Mouse (Mus musculus) hindbrain, embryonic 11.5 days (tissue): ENCODE results near the gene Col8a2. TPM values are rescaled to one million over a fixed set of nuclear protein-coding genes. Genes with fewer than 3 reads are reported as not detected.

Experiments used
- ATAC-seq: fragments of 200-750 bp; cut with Nextera tagmentation; 2 replicates; pipeline ENCODE4 v1.8.0; 2017; ENCODE audit warnings: mild to moderate bottlenecking, moderate TSS enrichment, moderate library complexity; ENCODE audit not compliant: low FRiP score
- DNase-seq: peaks from one replicate; pipeline ENCODE4 v3.0.0-alpha.2; 2015; ENCODE audit warnings: low spot score
- H3K27ac ChIP-seq: fragments of 300-500 bp; sonication (generic); 2 replicates; pipeline ENCODE4 v1.5.1; 2014; ENCODE audit warnings: mild to moderate bottlenecking, low read depth, low read length
- H3K27me3 ChIP-seq: fragments of 300-500 bp; sonication (generic); 2 replicates; pipeline ENCODE4 v1.6.1; 2014; ENCODE audit warnings: mild to moderate bottlenecking, low read length, moderate library complexity, mixed read lengths; ENCODE audit not compliant: control insufficient read depth, insufficient read depth
- H3K36me3 ChIP-seq: fragments of 300-500 bp; sonication (generic); 2 replicates; pipeline ENCODE4 v1.6.1; 2014; ENCODE audit warnings: mild to moderate bottlenecking, low read length, moderate library complexity, mixed read lengths; ENCODE audit not compliant: control insufficient read depth, insufficient read depth
- H3K4me1 ChIP-seq: fragments of 300-500 bp; sonication (generic); replicated peaks from 2 replicates; pipeline ENCODE4 v1.6.1; 2014; ENCODE audit warnings: low read length, mixed read lengths; ENCODE audit not compliant: control insufficient read depth, insufficient read depth
- H3K4me2 ChIP-seq: fragments of 300-500 bp; sonication (generic); replicated peaks from 2 replicates; pipeline ENCODE4 v1.6.1; 2014; ENCODE audit warnings: mild to moderate bottlenecking, low read depth, low read length
- H3K4me3 ChIP-seq: fragments of 300-500 bp; sonication (generic); 2 replicates; pipeline ENCODE4 v1.5.1; 2014; ENCODE audit warnings: low read depth, low read length
- H3K9ac ChIP-seq: fragments of 300-500 bp; sonication (generic); 2 replicates; pipeline ENCODE4 v1.6.1; 2014; ENCODE audit warnings: low read depth, low read length
- H3K9me3 ChIP-seq: fragments of 300-500 bp; sonication (generic); 2 replicates; pipeline ENCODE4 v1.6.1; 2016; ENCODE audit warnings: low read length; ENCODE audit not compliant: control insufficient read depth
- WGBS: fragments of 180-500 bp; shearing (Covaris S2); extraction: QIAGEN DNeasy Blood & Tissue Kit; methylation state at CpG from one replicate; pipeline ENCODE4 v1.1.7; 2014; 5-methylcytosine and 5-hydroxymethylcytosine counted together
- polyA plus RNA-seq: library from polyadenylated mRNA; unstranded; fragments of >200 nt; fragmentation: Nextera tagmentation; extraction: Ambion mirVana; gene quantifications from 2 replicates; pipeline ENCODE4 v1.2.1, GENCODE M21; 2014

Gene Col8a2
- polyA plus RNA-seq, 1 experiment from 2014 or later = 17.4 TPM

DNA sequence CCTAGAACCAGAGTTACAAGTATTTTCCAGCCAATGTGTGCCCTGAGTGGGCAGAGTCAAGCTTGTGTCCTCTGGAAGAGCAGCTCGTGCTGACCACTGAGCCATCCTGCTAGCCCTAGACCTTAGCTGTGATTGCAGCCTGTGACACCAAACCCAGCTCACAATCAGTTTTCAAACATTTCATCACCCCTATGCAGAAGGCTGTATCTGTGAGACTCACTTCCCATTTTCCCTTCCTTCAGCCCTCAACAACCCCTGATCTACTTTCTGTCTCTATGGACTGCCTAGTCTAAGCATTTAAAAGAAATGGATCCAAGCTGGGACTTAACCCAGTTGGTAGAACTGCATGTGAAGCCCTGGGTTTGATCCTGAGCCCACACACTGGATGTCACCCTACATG, 18.8 kb downstream of the Col8a2 start:
- DNase-seq (no peak), ATAC-seq (no peak)
- Histone ChIP-seq H3K4me2 (no peak overlapping the region), H3K4me3 (no peak overlapping the region), H3K27ac (no peak overlapping the region), H3K9ac (no peak overlapping the region), H3K4me1 (0 out of 2 replicates have a peak, but pooled peaks cover 7% of the 10 kb centered on the region), H3K9me3 (no peaks in the 10 kb centered on the region), H3K27me3 (peaks cover 27% of the 10 kb centered on the region), H3K36me3 (no peaks in the 10 kb centered on the region)
- 100% methylated on average over 1 of the region's 1 CpGs for WGBS

DNA sequence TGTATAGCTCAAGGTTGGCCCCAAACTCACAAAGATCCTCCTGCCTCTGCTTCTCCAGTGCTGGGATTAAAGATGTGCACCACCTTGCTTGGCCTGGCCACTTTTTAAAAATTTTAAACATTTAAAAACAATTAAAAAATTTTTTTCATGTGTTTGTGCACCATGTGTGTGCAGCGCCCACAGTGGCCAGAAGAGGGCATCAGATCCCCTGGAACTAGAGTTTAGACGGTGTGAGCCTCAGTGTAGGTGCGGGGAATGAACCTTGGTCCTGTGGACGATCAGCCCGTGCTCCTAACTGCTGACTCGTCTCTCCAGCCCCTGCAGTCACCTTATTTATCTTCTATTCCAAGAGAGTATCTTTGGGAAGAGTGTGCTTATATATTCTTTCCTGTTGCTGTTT, 19.5 kb downstream of the Col8a2 start:
- no peak overlapping the region for H3K4me2 ChIP-seq
- H3K36me3 ChIP-seq = no peaks in the 10 kb centered on the region
- 86% methylated on average over 6 of the region's 6 CpGs for WGBS
- no peak overlapping the region for H3K4me3 ChIP-seq
- ATAC-seq = no peak
- H3K4me1 ChIP-seq = 0 out of 2 replicates have a peak, but pooled peaks cover 6% of the 10 kb centered on the region
- H3K9me3 ChIP-seq = no peaks in the 10 kb centered on the region
- peaks cover 21% of the 10 kb centered on the region for H3K27me3 ChIP-seq
- no peak for DNase-seq
- H3K9ac ChIP-seq = no peak overlapping the region
- no peak overlapping the region for H3K27ac ChIP-seq

DNA sequence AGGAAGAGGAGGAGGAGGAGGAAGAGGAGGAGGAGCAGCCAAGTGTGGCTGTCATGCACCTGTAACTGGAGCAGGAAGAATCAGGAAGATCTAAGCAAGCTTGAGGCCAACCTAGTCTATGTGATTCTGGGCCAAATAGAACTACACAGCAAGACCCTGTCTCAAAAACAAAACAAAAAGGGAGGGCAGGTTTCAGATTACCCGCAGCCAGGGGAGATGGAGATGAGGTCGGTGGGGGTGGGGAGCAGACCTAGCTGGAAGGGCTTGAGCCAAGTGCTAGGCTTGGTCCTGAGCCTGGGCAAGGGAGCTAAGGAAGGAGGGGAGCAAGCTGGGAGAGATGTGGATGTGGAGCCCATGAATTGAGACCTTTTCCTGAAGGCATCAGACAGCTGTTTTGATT, 20.2 kb downstream of the Col8a2 start:
- 20% methylated on average over 2 of the region's 2 CpGs for WGBS
- Histone ChIP-seq H3K4me3 (no peak overlapping the region), H3K27ac (no peak overlapping the region), H3K36me3 (no peaks in the 10 kb centered on the region), H3K9me3 (no peaks in the 10 kb centered on the region), H3K27me3 (peaks cover 14% of the 10 kb centered on the region), H3K9ac (no peak overlapping the region), H3K4me2 (no peak overlapping the region), H3K4me1 (0 out of 2 replicates have a peak, but pooled peaks cover 1% of the 10 kb centered on the region)
- DNase-seq (no peak), ATAC-seq (no peak)

DNA sequence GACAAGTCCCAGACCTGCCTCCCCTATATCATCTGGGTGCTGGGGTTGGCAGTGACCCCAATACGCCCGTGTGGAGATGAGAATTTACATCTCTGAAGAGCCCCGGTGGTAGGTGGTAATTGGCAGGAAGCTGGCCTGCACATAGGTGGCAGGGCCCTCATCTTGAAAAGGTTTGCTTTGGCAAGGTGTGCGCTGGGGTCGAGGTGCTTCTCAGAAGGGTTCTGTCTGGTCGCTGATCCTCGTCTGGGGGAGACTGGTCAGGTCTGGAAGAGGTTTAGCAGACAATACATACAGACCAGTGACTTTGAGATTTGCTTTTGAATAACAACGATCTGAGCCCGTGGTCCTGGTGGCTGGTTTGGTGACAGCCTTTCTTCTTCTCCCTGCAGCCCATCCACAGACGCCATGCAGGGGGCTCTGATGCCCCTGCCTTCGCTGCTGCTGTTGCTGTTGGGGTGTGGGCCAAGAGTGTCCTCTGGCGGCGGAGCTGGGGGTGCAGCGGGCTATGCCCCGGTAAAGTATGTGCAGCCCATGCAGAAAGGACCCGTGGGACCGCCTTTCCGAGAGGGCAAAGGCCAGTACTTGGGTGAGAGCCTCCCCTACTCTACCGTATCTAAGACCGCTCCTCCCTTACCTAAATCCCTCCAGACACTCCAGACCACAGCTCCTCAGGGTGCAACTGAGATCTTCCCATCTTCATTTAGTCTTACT, 22.8 kb downstream of the Col8a2 start:
- no peaks in the 10 kb centered on the region for H3K27me3 ChIP-seq
- no peaks in the 10 kb centered on the region for H3K9me3 ChIP-seq
- H3K4me1 ChIP-seq = no peaks in the 10 kb centered on the region
- H3K36me3 ChIP-seq = no peaks in the 10 kb centered on the region
- WGBS = 13% methylated on average over 20 of the region's 20 CpGs
- ATAC-seq (peak; percentile 64), DNase-seq (no peak)
- peak overlapping the region; percentile 37 for H3K4me2 ChIP-seq
- no peak overlapping the region for H3K27ac ChIP-seq
- H3K9ac ChIP-seq = peak overlapping the region; percentile 17; the same call in 1 of the 2 replicates
- H3K4me3 ChIP-seq = peak overlapping the region; percentile 25

DNA sequence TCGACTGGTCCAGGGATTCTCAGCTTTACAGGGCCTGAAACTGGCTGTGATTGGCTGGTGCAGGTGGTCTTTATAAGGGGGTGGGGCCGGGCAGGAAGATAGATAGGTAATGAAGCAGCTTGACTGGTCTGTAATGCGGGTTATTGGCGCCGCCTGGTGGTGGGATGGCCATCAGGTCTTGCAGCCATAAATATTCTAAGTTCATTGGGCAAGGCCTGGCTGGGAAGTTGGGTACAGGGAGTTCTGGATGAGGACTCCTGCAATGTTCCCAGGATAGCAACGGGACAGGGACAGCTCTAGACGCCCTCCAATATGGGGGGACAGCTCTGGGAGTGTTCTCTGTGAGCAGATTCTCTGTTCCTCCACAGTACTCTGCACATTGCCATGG, 23.3 kb downstream of the Col8a2 start:
- no peaks in the 10 kb centered on the region for H3K9me3 ChIP-seq
- ATAC-seq (peak; percentile 86), DNase-seq (peak; percentile 95)
- no peaks in the 10 kb centered on the region for H3K36me3 ChIP-seq
- WGBS = 2% methylated on average over 7 of the region's 7 CpGs
- no peak overlapping the region for H3K27ac ChIP-seq
- H3K4me2 ChIP-seq = peak overlapping the region; percentile 37
- peak overlapping the region; percentile 17; the same call in 1 of the 2 replicates for H3K9ac ChIP-seq
- no peaks in the 10 kb centered on the region for H3K4me1 ChIP-seq
- H3K27me3 ChIP-seq = no peaks in the 10 kb centered on the region
- H3K4me3 ChIP-seq = peak overlapping the region; percentile 25

DNA sequence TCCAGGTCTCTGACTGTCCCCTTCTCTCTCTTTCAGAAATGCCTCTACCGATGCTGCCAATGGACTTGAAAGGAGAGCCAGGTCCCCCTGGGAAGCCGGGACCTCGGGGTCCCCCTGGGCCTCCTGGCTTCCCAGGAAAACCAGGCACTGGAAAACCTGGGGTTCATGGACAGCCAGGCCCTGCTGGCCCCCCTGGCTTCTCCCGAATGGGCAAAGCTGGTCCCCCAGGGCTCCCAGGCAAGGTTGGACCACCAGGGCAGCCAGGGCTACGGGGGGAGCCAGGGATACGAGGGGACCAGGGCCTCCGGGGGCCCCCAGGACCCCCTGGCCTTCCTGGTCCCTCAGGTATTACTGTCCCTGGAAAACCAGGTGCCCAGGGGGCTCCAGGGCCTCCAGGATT, 23.8 kb downstream of the Col8a2 start:
- Histone ChIP-seq H3K9ac (no peak overlapping the region), H3K4me2 (no peak overlapping the region), H3K27ac (no peak overlapping the region), H3K9me3 (no peaks in the 10 kb centered on the region), H3K4me3 (no peak overlapping the region), H3K36me3 (no peaks in the 10 kb centered on the region), H3K4me1 (no peaks in the 10 kb centered on the region), H3K27me3 (no peaks in the 10 kb centered on the region)
- WGBS = 75% methylated on average over 7 of the region's 7 CpGs
- ATAC-seq = no peak
- no peak for DNase-seq

DNA sequence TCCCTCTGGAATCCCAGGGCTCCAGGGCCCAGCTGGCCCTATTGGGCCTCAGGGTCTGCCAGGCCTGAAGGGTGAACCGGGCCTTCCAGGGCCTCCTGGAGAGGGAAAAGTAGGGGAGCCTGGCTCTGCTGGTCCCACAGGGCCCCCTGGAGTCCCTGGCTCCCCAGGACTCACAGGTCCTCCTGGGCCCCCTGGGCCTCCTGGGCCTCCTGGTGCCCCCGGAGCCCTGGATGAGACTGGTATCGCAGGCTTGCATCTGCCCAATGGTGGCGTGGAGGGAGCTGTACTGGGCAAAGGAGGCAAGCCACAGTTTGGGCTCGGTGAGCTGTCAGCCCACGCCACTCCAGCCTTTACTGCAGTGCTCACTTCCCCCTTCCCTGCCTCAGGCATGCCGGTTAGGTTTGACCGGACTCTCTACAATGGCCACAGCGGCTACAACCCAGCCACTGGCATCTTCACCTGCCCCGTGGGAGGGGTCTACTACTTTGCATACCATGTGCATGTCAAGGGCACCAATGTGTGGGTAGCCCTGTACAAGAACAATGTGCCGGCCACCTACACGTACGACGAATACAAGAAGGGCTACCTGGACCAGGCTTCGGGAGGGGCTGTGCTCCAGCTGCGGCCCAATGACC, 25.1 kb downstream of the Col8a2 start:
- H3K4me1 ChIP-seq = no peaks in the 10 kb centered on the region
- no peaks in the 10 kb centered on the region for H3K9me3 ChIP-seq
- peaks cover 7% of the 10 kb centered on the region for H3K36me3 ChIP-seq
- H3K27ac ChIP-seq = no peak overlapping the region
- no peak overlapping the region for H3K4me3 ChIP-seq
- no peak for ATAC-seq
- H3K27me3 ChIP-seq = no peaks in the 10 kb centered on the region
- DNase-seq = no peak
- H3K9ac ChIP-seq = no peak overlapping the region
- no peak overlapping the region for H3K4me2 ChIP-seq
- 88% methylated on average over 16 of the region's 16 CpGs for WGBS

DNA sequence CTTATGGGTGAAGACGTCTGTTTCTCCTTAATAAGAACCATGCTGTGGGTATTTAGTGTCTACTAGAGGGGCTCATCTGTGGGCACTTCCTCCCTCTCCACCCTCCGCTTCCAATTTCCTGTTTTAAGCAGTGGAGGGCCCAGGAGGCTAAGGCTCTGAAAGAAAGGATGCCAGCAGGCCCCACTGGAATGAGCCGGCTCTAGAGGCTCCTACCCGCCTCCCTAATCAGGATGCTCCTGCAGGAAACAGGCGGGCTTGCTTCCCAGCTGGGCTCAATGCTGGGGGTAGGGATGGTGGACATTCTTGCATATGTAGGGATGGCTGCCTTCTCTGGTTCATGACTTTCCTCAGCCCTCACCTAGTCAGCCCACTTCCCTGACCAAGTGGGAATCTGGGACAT, 26.6 kb downstream of the Col8a2 start:
- 38% methylated on average over 5 of the region's 5 CpGs for WGBS
- Histone ChIP-seq H3K9me3 (no peaks in the 10 kb centered on the region), H3K27ac (0 out of 2 replicates have a peak overlapping the region, but pooled peaks have one; percentile 10), H3K4me3 (no peak overlapping the region), H3K4me1 (no peaks in the 10 kb centered on the region), H3K4me2 (no peak overlapping the region), H3K27me3 (no peaks in the 10 kb centered on the region), H3K9ac (no peak overlapping the region), H3K36me3 (peaks cover 13% of the 10 kb centered on the region)
- ATAC-seq (no peak), DNase-seq (no peak)

DNA sequence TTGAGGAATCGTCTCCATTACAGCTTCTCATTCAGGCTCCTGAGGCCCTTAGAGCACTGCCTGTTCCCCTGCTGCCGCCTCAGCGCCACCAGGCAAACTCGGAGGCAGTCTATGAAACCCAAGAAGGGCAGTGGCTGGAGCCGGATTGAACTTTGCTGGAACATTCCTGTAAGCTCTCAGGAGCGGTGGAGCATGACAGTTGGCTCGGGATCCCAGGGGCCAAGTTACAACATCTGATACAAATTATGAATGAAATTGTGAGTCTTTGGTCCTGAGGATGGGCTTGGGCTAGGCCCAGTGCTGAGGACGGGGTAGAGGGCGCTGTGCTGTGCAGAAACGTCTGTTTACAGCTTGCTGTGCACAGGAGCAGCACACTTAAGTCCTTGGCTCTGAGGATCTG, 27.8 kb downstream of the Col8a2 start:
- Histone ChIP-seq H3K27me3 (no peaks in the 10 kb centered on the region), H3K4me1 (no peaks in the 10 kb centered on the region), H3K9ac (no peak overlapping the region), H3K27ac (0 out of 2 replicates have a peak overlapping the region, but pooled peaks have one; percentile 17), H3K9me3 (no peaks in the 10 kb centered on the region), H3K4me2 (no peak overlapping the region), H3K4me3 (no peak overlapping the region), H3K36me3 (peaks cover 15% of the 10 kb centered on the region)
- ATAC-seq (no peak), DNase-seq (no peak)
- WGBS = 51% methylated on average over 10 of the region's 10 CpGs
